Mouse (Mus musculus): ENCODE data around the gene Wnt4. TPM values are rescaled to one million over a fixed set of nuclear protein-coding genes. Genes with fewer than 3 reads are reported as not detected.

The Wnt4 gene
- polyA plus RNA-seq, 2 experiments, result 0.09 to 0.25 TPM

GRCm38 (mm10) chr4:137294951-137295350 lies 17.7 kb downstream of the Wnt4 start:
- 68% methylated on average over 8 of the region's 8 CpGs for WGBS (ENCODE audit: insufficient replicate concordance)
- Histone ChIP-seq H3K4me1 (replicated peaks; ENCODE audit: control insufficient read depth in 2 of 2, insufficient read depth in 2 of 2, low read length in 1 of 2) (no peaks in the 10 kb centered on the region), H3K27ac (no peak overlapping the region), H3K4me2 (ENCODE audit: low read depth) (no peak overlapping the region), H3K4me3 (ENCODE audit: insufficient read depth in 1 of 2, low read depth in 2 of 2, low read length in 2 of 2) (no peak overlapping the region), H3K27me3 (ENCODE audit: control insufficient read depth, insufficient read depth, low read length) (no peaks in the 10 kb centered on the region; the same call in 1 of the 2 replicates), H3K36me3 (replicated peaks; ENCODE audit: control insufficient read depth, insufficient read depth, low read depth) (no peaks in the 10 kb centered on the region), H3K9me3 (ENCODE audit: control insufficient read depth, low read length) (no peaks in the 10 kb centered on the region), H3K9ac (replicated peaks) (no peak overlapping the region)
- no peak for DNase-seq (ENCODE audit: low read depth in 3 of 3, low spot score in 3 of 3)
- ATAC-seq (ENCODE audit: insufficient read depth), result no peak
- no peak for TF ChIP-seq CTCF (IDR thresholded peaks at IDR 0.05; ENCODE audit: low read depth)

DNA sequence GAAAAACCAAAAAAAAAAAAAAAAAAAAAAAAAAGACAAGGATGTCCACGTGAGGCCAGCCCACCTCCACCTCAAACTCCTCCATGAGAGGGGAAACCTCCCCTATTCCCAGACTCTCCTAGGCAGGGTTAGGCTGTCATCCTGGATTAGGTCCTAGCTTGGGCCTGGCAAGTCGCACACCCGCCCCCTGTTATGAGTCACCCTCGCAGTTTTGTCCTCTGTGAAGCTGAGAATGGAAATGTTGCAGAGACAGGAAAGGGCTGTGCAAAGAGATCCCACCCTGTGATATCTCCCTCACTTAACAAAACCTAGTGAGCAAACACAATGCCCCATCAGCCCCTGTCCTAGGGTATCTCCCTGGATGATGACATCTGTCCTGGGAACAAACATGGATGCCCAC lies 20.3 kb downstream of the Wnt4 start:
- DNase-seq (ENCODE audit: low read depth in 3 of 3, low spot score in 3 of 3) (no peak), ATAC-seq (ENCODE audit: insufficient read depth) (no peak)
- H3K27ac ChIP-seq, result no peak overlapping the region
- H3K9ac ChIP-seq (replicated peaks), result no peak overlapping the region
- no peaks in the 10 kb centered on the region for H3K9me3 ChIP-seq (ENCODE audit: control insufficient read depth, low read length)
- TF ChIP-seq CTCF (IDR thresholded peaks at IDR 0.05; ENCODE audit: low read depth), result no peak
- TF ChIP-seq EP300 (IDR thresholded peaks at IDR 0.05; ENCODE audit: low read depth), result no peak
- H3K4me2 ChIP-seq (ENCODE audit: low read depth), result no peak overlapping the region
- H3K4me3 ChIP-seq (ENCODE audit: insufficient read depth in 1 of 2, low read depth in 2 of 2, low read length in 2 of 2), result no peak overlapping the region
- H3K4me1 ChIP-seq (replicated peaks; ENCODE audit: control insufficient read depth in 2 of 2, insufficient read depth in 2 of 2, low read length in 1 of 2), result no peaks in the 10 kb centered on the region
- 53% methylated on average over 3 of the region's 4 CpGs for WGBS (ENCODE audit: insufficient replicate concordance)
- H3K36me3 ChIP-seq (replicated peaks; ENCODE audit: control insufficient read depth, insufficient read depth, low read depth), result no peaks in the 10 kb centered on the region
- H3K27me3 ChIP-seq (ENCODE audit: control insufficient read depth, insufficient read depth, low read length), result no peaks in the 10 kb centered on the region

GRCm38 (mm10) chr4:137298406-137298805 lies 21.1 kb downstream of the Wnt4 start:
- Histone ChIP-seq H3K27me3 (ENCODE audit: control insufficient read depth, insufficient read depth, low read length) (no peaks in the 10 kb centered on the region), H3K9me3 (ENCODE audit: control insufficient read depth, low read length) (no peaks in the 10 kb centered on the region), H3K36me3 (replicated peaks; ENCODE audit: control insufficient read depth, insufficient read depth, low read depth) (no peaks in the 10 kb centered on the region), H3K4me3 (ENCODE audit: insufficient read depth in 1 of 2, low read depth in 2 of 2, low read length in 2 of 2) (no peak overlapping the region), H3K27ac (no peak overlapping the region), H3K4me2 (ENCODE audit: low read depth) (no peak overlapping the region), H3K9ac (replicated peaks) (no peak overlapping the region), H3K4me1 (replicated peaks; ENCODE audit: control insufficient read depth in 2 of 2, insufficient read depth in 2 of 2, low read length in 1 of 2) (no peaks in the 10 kb centered on the region)
- no peak for DNase-seq (ENCODE audit: low read depth in 3 of 3, low spot score in 3 of 3)
- no peak for TF ChIP-seq CTCF (IDR thresholded peaks at IDR 0.05; ENCODE audit: low read depth)
- 62% methylated on average over 8 of the region's 8 CpGs for WGBS (ENCODE audit: insufficient replicate concordance)
- ATAC-seq (ENCODE audit: insufficient read depth), result no peak

DNA sequence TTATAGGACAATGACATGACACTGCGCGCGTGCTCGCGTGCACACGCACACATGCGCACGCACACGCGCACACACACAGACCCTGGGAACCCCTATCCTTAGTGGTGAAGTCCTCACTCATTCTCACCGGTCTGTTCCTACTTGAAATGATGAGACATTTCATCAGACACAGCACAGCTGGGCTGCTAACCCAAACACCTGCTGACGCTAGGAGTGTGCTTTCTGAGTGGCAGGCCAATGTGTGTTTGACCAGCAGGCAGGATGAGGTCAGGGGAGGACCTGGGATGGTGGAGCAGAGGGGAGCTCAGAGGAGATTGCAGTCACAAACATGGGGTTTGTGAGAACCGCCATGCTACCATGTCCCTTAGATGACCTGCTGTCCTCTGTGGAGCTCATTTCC lies 22.9 kb downstream of the Wnt4 start:
- Histone ChIP-seq H3K36me3 (replicated peaks; ENCODE audit: control insufficient read depth, insufficient read depth, low read depth) (no peaks in the 10 kb centered on the region), H3K4me3 (ENCODE audit: insufficient read depth in 1 of 2, low read depth in 2 of 2, low read length in 2 of 2) (no peak overlapping the region), H3K9me3 (ENCODE audit: control insufficient read depth, low read length) (no peaks in the 10 kb centered on the region), H3K27ac (no peak overlapping the region), H3K27me3 (ENCODE audit: control insufficient read depth, insufficient read depth, low read length) (no peaks in the 10 kb centered on the region), H3K4me1 (replicated peaks; ENCODE audit: control insufficient read depth in 2 of 2, insufficient read depth in 2 of 2, low read length in 1 of 2) (no peaks in the 10 kb centered on the region), H3K9ac (replicated peaks) (no peak overlapping the region), H3K4me2 (ENCODE audit: low read depth) (no peak overlapping the region)
- DNase-seq (ENCODE audit: low read depth in 3 of 3, low spot score in 3 of 3) (no peak), ATAC-seq (ENCODE audit: insufficient read depth) (no peak)
- TF ChIP-seq CTCF (IDR thresholded peaks at IDR 0.05; ENCODE audit: low read depth), result no peak
- no peak for TF ChIP-seq EP300 (IDR thresholded peaks at IDR 0.05; ENCODE audit: low read depth)
- WGBS (ENCODE audit: insufficient replicate concordance), result 89% methylated on average over 13 of the region's 13 CpGs

GRCm38 (mm10) chr4:137301635-137302034 lies 24.3 kb downstream of the Wnt4 start:
- 77% methylated on average over 16 of the region's 16 CpGs for whole genome bisulfite sequencing (ENCODE audit: insufficient replicate concordance)
- H3K4me1 ChIP-seq (replicated peaks; ENCODE audit: control insufficient read depth in 2 of 2, insufficient read depth in 2 of 2, low read length in 1 of 2), result no peaks in the 10 kb centered on the region
- H3K4me2 ChIP-seq (ENCODE audit: low read depth), result no peak overlapping the region
- H3K9me3 ChIP-seq (ENCODE audit: control insufficient read depth, low read length), result no peaks in the 10 kb centered on the region
- H3K9ac ChIP-seq (replicated peaks), result no peak overlapping the region
- ATAC-seq (ENCODE audit: insufficient read depth), result no peak
- no peaks in the 10 kb centered on the region for H3K36me3 ChIP-seq (replicated peaks; ENCODE audit: control insufficient read depth, insufficient read depth, low read depth)
- TF ChIP-seq EP300 (IDR thresholded peaks at IDR 0.05; ENCODE audit: low read depth) (no peak), CTCF (IDR thresholded peaks at IDR 0.05; ENCODE audit: low read depth) (no peak)
- no peaks in the 10 kb centered on the region for H3K27me3 ChIP-seq (ENCODE audit: control insufficient read depth, insufficient read depth, low read length)
- no peak overlapping the region for H3K4me3 ChIP-seq (ENCODE audit: insufficient read depth in 1 of 2, low read depth in 2 of 2, low read length in 2 of 2)
- no peak overlapping the region for H3K27ac ChIP-seq
- DNase-seq (ENCODE audit: low read depth in 3 of 3, low spot score in 3 of 3), result no peak
